Mouse (Mus musculus) hematopoietic stem cell, adult 5-6 weeks (primary cell): ENCODE results near the gene Dpm2. TPM values are rescaled to one million over a fixed set of nuclear protein-coding genes. Genes with fewer than 3 reads are reported as not detected.

Experiments
- ATAC-seq, 2 experiments: fragments of 125-278 bp in 1 of 2; replicated peaks in 1 of 2; 2 replicates each; pipeline ENCODE4 v1.8.0; 2016 to 2017; ENCODE audit warnings: inconsistent platforms in 2 of 2, mild to moderate bottlenecking in 2 of 2, moderate number of reproducible peaks in 2 of 2, low read depth in 1 of 2, moderate TSS enrichment in 1 of 2; ENCODE audit not compliant: low FRiP score in 2 of 2, poor library complexity in 2 of 2, severe bottlenecking in 2 of 2, insufficient read depth in 1 of 2, low TSS enrichment in 1 of 2
- total RNA-seq: library from RNA; stranded (forward); fragments of 172-1452, 232-1000 nt; gene quantifications from 2 replicates; pipeline ENCODE4 v1.2.3, GENCODE M21; 2017

Gene Dpm2
- 35.6 and 43.0 TPM in 2 replicates for total RNA-seq

- peak; percentile 85 to 91 for ATAC-seq
These were observed at the start of gene Dpm2 for GRCm38 (mm10) chr2:32570698-32571494. Gene Dpm2, plus strand, starts transcription at chr2:32570858.

GRCm38 (mm10) chr2:32524536-32525031, 46.1 kb upstream of the Dpm2 start:
- ATAC-seq, result no peak

GRCm38 (mm10) chr2:32525816-32526215, 44.8 kb upstream of the Dpm2 start:
- no peak for ATAC-seq

DNA sequence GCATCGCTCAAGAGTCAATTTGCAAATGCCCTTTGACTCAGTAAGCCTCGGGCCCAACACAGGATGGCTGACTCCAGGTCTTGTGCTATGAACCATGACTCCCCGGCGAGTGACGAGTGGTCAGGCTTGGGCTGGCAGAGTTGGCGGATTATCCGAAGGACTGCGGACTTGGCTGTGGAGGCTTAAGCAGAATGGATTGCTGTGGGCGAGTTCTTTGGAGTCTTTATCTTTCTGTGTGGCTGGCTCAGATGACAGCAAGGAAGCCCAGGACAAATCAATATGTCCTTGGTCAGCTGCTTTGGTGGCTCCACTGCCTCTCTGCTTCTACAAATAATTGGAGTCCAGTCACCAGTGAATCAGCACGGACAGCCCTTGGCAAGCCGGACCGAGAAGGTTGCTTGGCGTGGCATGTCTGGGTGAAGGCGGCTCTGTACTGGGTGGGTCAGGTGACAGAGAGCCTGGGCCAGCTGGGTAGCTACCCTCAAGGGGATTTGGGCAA, 43.1 kb upstream of the Dpm2 start:
- ATAC-seq, result no peak

GRCm38 (mm10) chr2:32528326-32528725, 42.3 kb upstream of the Dpm2 start:
- ATAC-seq, result no peak

DNA sequence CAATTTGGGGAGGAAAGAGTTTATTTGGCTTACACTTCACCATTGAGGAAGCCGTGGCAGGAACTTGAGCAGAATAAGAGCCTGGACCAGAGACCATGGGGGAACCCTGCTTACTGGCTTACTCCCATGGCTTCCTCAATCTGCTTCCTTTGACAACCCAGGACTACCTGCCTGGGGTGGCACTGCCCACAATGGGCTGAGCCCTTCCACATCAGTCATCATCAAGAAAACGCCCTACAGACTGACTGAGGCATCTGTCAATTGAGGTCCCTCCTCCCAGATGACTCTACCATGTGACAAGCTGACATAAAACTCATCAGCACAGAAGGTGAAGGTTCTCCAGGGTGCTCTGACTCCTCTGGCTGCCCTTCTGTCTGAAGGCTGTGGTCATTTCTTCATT, 40.2 kb upstream of the Dpm2 start:
- peak; percentile 51 to 60 for ATAC-seq

GRCm38 (mm10) chr2:32533163-32533562, 37.5 kb upstream of the Dpm2 start:
- no peak for ATAC-seq

DNA sequence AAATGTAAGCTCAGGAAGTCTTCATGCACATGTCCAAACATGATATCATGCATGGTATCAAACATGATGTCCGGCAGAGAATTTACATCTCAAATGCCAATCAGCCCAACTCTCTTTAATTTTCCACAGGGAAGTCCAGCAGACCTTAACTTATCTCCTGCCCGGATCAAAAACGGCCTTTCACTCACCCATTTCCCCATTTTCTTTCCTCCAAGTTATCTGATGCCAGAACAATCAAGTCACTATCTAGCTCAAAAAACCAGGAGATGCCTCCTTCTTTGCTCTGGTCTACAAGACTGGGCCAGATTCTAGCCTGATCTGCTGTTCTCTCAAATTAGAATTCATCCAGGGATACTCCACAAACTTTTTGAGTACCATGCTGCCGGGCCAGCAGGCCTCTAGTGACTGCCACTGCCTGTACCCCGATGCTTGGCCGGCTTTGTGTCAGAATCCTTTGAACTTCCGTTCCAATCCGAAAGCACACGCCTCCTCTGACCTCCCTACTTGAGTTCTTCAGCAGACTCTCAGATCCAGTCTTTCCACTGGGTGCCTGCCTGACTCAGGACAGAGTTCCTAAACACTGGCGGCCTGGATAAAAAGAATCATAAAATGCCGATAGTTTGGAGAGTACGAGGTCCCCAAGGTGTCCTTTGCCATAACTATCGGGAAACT, 36.5 kb upstream of the Dpm2 start:
- no peak for ATAC-seq

- ATAC-seq, result peak; percentile 75 to 88
These were observed 35.8 kb upstream of the Dpm2 start, which contains the start of gene Fam102a for GRCm38 (mm10) chr2:32534733-32535471. Gene Fam102a, plus strand, starts transcription at chr2:32535332.

DNA sequence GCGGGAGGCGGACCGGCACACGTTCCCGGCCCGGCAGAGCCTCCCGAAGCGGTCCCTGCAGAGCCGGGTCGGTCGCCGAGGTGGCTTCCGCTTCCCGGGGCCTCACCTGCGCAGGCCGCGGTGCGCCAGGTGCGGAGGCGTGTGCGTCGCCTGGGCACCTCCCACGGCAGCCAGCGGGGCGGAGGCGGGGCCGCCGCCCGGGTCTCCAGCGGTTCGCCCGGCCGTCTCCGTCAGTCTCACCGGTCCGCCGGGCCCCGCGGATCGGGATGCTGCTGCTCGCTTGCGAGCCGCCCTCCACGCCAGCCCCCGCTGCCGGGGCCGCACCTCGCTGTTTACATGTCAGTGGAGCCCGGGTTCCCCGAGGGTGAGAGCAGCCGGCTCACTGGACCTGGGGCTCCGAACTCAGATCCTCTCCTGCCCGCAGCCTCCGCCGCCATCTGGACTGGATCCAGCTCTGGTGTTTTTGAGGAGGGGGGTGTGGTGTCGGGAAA, 35.1 kb upstream of the Dpm2 start:
- ATAC-seq, result no peak

DNA sequence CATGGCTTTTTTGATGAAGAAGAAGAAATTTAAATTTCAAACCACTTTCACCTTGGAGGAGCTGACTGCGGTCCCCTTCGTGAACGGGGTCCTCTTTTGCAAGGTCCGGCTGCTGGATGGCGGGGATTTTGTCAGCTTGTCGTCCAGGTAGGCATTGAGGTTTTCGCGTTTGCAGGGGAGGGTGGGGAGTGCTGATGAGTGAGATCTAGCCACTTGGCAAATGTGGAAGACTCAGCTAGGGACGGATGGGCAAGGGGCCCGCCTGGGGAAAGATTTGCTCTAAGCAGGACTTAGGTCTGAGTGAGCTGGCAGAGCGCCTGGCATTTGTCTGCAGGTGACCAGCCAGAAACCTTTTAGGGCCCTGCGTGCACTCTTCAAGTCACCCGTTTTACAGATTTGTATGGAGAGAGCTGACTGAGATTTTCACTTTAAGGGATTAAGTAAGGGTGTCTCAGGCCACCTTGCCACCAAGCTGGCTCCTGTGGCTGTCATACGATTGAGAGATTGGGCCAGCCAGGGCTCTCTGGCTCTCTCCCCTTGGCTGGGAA, 34.5 kb upstream of the Dpm2 start:
- ATAC-seq, result no peak

DNA sequence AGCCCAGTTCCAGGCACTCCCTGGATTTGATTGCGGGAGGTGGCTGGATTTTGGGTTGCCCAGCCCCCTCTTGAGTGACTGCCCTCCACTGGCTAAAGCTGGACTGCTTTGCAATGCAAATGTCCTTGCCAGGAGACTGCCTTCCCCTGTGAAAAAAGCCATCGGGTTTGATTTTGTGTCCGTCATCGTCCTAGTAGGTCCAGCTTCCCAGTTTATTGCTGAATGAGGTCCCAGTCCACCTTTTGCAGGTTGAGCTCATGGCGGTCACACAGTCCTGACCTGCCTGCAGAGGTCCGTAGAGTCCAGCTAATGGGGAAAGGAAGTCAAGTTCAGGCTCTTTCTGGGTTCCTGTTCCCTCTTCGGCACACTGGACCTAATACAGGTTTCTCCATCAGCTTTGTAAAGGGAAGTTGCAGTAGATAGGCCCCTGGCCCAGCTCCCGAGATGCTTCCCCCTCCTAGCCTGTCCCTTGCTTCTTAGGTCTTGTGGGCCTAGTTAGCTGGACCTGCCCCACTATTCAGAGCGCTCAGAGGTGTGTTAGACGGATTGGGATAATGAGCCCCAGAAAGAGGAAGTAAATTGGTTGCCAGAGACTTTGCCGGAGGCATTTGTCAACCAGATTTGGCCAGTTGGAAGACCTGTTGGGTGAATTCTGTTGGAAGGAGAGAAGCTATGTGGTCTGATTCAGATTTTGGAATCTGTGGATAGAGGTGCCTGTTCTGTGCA, 33.9 kb upstream of the Dpm2 start:
- peak; percentile 33 to 37; a peak in 3 of 4 replicates for ATAC-seq

DNA sequence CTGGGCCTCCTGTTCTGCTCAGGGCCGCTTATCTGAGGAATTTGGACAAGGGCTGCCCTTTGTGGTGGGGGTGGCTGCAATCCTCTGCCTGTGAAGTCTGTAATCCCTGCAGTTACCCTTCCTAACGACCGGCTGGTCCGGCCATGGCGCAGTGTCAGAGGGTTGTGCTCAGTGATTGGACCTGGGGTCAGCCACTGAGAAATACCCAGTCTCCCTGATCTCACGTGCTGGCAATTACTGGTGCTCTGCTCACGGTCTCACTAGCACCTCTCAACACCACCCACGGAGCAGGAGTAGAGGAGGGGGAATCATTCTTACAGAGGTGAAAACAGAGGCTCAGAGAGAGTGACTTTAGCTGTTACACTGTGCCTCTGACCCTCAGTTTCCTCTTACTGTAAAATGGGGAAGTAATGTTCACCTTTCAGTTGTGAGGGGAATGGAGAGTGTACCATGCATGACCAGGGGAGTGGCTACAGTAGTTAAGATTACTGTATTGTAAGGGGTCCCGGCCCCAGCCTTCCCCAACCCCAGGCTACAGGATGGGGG, 33.2 kb upstream of the Dpm2 start:
- ATAC-seq, result no peak

- ATAC-seq, result no peak
These were observed 32.7 kb upstream of the Dpm2 start for GRCm38 (mm10) chr2:32537941-32538340.

GRCm38 (mm10) chr2:32538461-32538860, 32.2 kb upstream of the Dpm2 start:
- ATAC-seq, result no peak

- ATAC-seq, result no peak
These were observed 31.1 kb upstream of the Dpm2 start for GRCm38 (mm10) chr2:32539452-32539981.
